Comparison of ENCODE assay signal across 13 mouse cellular contexts in the genomic region with DNA sequence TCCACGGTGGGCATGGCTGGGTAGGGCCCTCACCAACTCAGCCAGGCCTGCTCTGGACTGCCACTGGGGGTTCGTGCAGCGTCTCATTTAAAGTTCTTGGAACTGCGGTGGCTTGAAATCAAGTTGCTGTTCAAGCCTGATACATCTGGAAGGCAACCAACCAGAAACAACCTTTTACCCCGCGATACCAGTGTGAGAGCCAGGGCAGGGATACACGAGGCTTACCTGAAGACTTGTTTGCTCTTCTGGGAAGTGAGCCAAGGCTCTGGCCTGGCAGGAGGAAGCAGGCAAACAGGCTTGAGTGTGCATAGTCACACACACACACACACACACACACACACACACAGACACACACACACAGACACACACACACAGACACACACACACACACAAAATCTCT. TPM values are rescaled to one million over a fixed set of nuclear protein-coding genes. Genes with fewer than 3 reads are reported as not detected.
DNase-seq lines count a peak whose midpoint lies in the region; ATAC-seq and TF ChIP-seq lines count a peak whose summit lies in the region.
"Had no signal": no experiment of that assay in that cellular context is flagged by ENCODE, and none has a peak within 500 bp of the region (broad histone marks: within the 10 kb centered on the region; RNA-seq: fewer than 3 reads in every experiment).

Gene Slc22a1, minus strand, starts transcription at position 184 of the 400 bp plus-strand sequence.

- H3K27ac ChIP-seq in hindbrain, postnatal 0 days: no peak within 1 kb of the TSS
- H3K27ac ChIP-seq: layer of hippocampus, adult 2 months had no signal

- no peak for DNase-seq in heart, postnatal 25 days (ENCODE audit: low spot score)
- no peak for DNase-seq in heart, postnatal 14 days
- peak; percentile 78 for DNase-seq in kidney, adult 18-20 months
- DNase-seq in kidney, postnatal 10 days: peak; percentile 75
- peak; percentile 48 for DNase-seq in lung, postnatal 14 days
- DNase-seq in natural killer cell, adult 2 months (ENCODE audit: low spot score in 2 of 2): no peak
- no peak for DNase-seq in hindbrain, postnatal 0 days (ENCODE audit: low spot score)
- DNase-seq in spleen, postnatal 10 days (ENCODE audit: low spot score in 2 of 2): no peak
- DNase-seq: cerebellum, postnatal 10 days; spleen, adult 18-20 months had no signal

- no peaks in the 10 kb centered on the region for H3K36me3 ChIP-seq in hindbrain, postnatal 0 days (ENCODE audit: insufficient read depth, low read length)

- no peaks in the 10 kb centered on the region for H3K27me3 ChIP-seq in hindbrain, postnatal 0 days (ENCODE audit: insufficient read depth, low read length)

- intact Hi-C loops in heart, postnatal 25 days (cut with DNase I): no loop called here
- intact Hi-C loops in heart, postnatal 14 days (cut with DNase I): no loop called here

- H3K9me3 ChIP-seq in hindbrain, postnatal 0 days (ENCODE audit: low read length): no peaks in the 10 kb centered on the region

- H3K4me1 ChIP-seq in hindbrain, postnatal 0 days (ENCODE audit: insufficient read depth, low read length): no peaks in the 10 kb centered on the region

- H3K9ac ChIP-seq in hindbrain, postnatal 0 days (replicated peaks; ENCODE audit: low read length): no peak within 1 kb of the TSS

- TF ChIP-seq CTCF in hindbrain, postnatal 0 days (IDR thresholded peaks at IDR 0.05; ENCODE audit: low read depth): no peak

- ATAC-seq in hindbrain, postnatal 0 days: no peak

- H3K4me3 ChIP-seq in hindbrain, postnatal 0 days (ENCODE audit: low read length): no peak within 1 kb of the TSS
- H3K4me3 ChIP-seq: layer of hippocampus, adult 2 months had no signal

- no peak within 1 kb of the TSS for H3K4me2 ChIP-seq in hindbrain, postnatal 0 days (ENCODE audit: low read depth, low read length)

- WGBS in hindbrain, postnatal 0 days: 80% methylated on average over 7 of the region's 7 CpGs

RNA-seq across cellular contexts. Expression of gene Slc22a1, which starts in this region (rescaled TPM):
- total RNA-seq in heart, postnatal 25 days (2021): 10 to 100 TPM; 11.3 to 12.8 TPM
- total RNA-seq in heart, postnatal 14 days (2021): 1 to 10 TPM; 6.5 to 9.0 TPM
- total RNA-seq in hindbrain, postnatal 0 days (2014; rRNA removed): 0.10 TPM in 1 of 2 replicates, not detected in the other
- 0.19 and 0.26 TPM in 2 replicates for polyA plus RNA-seq in hindbrain, postnatal 0 days (2015; fragmentation: Nextera tagmentation; extraction: Ambion mirVana)
- total RNA-seq: hematopoietic stem cell, adult 5-6 weeks; layer of hippocampus, adult 2 months; megakaryocyte progenitor cell, adult 5-6 weeks had no signal

Comparison
In these comparisons a context has a peak if more than half of its experiments do, and no peak if none do; other contexts are left out.
1. DNase-seq: peak in kidney, adult 18-20 months (single experiment), kidney, postnatal 10 days (single experiment) and lung, postnatal 14 days (single experiment); none in heart, postnatal 25 days (single experiment), heart, postnatal 14 days (0 of 2), natural killer cell, adult 2 months (0 of 2), hindbrain, postnatal 0 days (single experiment) and spleen, postnatal 10 days (0 of 2).